Mouse (Mus musculus) MN1 (cell line): ENCODE data around the gene Hist1h4f.
"Not testable (repeated sequence)": the region's sequence is repeated elsewhere in the genome, so short reads cannot be mapped to it uniquely, and the experiment has no call there.

Source experiments
- DNase-seq: peaks from one replicate; pipeline ENCODE4 v3.0.0-alpha.2; 2016; ENCODE audit warnings: low spot score

Gene Hist1h4f

GRCm38 (mm10) chr13:23551146-23551834, at the start of gene Hist1h4f:
Gene Hist1h4f, minus strand, starts transcription at chr13:23551648.
- peak; percentile 93 for DNase-seq

DNA sequence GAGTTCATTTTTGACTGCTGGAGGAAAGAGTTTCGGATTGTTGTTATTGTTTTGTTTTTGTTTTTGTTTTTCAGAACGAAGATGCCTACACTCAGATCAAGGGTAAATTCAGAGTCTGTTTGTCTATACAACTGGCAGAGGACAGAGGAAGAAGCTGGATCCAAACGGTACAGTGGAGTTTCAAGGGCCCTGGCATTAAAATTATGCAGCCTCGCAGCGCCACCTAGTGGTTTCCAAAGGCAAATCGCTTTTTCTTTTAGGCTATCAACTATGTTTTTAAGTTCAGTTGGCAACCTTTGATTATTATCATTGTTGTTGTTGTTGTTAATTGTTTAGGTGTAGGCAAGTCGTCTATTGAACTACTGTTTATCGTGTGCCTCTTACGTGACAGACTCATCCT, 46.5 kb upstream of the Hist1h4f start:
- DNase-seq: peak; percentile 77

DNA sequence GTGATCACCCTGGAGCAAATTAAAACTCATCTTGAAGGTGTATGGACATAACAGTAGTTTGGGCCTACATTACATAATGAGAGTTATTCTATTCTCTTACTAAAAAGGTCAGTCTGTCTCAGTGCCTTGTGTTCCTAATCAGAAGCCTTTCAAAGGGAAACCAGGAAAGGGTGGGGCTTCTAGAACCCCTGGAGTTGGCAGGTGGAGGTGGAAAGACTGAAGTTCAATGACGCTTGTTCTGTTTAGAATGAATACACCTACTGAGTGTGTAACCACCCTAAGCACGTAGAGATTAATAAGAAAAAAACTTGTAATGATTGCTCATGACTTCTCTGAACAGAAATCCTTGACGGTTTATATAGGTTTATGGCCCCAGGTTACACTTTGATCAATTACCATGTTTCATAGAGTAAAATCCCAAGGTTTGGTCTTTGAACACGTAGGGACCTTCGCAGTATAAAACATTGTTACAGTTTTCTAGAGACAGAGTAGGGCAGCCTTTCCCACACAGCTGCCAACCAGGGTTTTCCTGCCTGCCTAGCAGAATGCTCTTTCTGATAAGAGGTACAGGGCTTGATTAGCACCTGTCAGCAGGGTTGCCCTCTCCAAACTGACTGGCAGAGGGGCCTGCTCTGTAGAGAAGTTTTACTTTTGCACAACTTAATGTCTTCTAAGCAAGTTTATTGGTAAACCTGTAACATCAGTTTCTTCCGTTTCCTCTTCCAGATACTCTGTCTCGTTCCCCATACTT, 44.3 kb upstream of the Hist1h4f start:
- DNase-seq: no peak

DNA sequence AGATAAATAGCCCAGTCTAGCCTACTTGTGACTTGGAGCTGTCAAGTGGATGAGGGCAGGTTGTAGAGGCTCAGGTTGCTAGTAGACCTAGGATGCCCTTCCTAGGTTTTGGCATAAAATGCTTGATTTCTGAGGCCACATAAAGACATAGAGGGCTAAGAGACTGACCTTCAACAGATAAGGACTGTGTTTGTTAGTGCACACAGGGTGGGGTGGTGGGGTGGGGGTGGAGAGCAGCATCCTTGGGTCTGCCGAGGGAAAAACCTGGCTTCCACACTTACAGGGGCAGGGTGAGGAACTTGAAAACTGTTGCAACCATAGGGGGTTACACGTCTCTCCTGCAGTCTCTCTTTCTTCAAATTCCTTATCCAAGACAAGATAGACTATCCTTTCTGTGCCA, 43.7 kb upstream of the Hist1h4f start:
- no peak for DNase-seq

GRCm38 (mm10) chr13:23593051-23593770, 41.8 kb upstream of the Hist1h4f start:
- DNase-seq: no peak

- no peak for DNase-seq
Measured at GRCm38 (mm10) chr13:23592614-23593013, 41.2 kb upstream of the Hist1h4f start.

- DNase-seq: not testable (repeated sequence)
Measured at GRCm38 (mm10) chr13:23591886-23592285, 40.4 kb upstream of the Hist1h4f start.

DNA sequence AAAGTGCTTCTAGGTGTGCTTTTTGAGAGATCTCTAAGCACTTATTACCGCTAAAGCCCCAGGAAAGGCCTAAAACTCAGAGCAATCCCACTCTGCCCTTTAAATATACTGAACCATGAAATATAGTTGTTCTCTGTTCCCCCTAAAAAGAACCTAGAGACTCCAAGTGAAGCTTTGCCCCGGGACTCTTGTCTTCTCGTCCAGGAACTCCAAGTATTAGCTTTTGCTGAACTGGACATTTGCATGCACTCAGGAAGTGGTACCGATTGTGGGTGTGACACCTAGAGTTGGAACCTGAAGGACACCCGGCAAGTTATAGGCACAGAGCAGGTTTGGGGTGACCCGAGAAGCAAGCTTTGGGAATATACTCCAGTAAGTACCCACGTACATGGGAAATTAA, 39.8 kb upstream of the Hist1h4f start:
- no peak for DNase-seq

DNA sequence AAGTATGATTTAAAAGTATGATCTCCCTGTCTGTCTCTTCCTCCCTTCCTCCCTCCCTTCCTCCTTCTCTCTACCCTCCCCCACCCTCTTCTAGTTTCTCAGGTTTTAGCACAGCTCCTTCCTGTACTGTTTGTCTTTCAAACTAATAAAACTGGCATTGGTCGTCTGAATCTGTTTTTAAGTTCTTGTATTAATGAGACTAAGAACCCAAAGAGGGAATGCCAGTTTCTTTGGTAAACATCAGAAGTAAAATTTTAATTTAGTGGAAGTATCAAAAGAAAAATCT, 35.4 kb upstream of the Hist1h4f start:
- no peak for DNase-seq

DNA sequence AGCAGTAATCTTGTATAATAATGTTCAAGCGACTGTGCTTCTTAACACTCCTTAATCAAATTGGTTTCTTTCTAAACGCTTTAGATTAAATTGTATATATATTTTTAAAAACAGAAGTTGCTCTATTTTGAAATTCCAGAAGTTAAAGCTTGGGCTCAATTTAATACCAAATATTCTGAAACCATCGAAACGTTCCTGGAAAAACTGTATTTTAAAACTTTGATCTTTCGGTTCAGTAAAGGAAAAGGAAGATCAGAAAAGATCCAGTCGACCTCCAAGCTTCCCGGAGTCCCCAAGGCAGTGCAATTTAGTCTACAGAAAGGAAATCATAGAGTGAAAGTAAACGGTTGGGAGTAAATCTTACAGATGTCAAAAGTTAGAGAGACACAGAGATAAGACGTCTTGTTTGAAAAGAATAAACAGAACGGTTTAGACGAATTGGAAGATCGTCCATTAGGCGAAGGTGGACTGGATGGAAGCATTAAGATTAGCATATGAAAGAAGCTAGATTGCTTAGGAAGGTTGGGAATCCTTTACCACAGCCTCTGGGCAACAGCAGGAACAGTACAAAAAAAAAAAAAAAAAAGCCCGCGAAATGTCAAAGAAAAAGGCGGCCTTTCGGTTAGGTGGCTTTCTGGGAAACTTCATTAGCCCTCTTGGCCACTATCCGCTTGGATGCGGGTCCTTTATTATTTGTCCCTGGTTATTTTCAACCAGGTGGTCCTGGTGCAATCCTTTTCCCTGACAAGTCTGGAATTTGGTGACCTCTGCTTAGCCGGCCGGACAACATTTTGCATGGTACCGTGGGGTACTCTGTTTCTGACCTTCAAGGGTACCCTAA, 34.9 kb upstream of the Hist1h4f start:
- DNase-seq: peak; percentile 45

DNA sequence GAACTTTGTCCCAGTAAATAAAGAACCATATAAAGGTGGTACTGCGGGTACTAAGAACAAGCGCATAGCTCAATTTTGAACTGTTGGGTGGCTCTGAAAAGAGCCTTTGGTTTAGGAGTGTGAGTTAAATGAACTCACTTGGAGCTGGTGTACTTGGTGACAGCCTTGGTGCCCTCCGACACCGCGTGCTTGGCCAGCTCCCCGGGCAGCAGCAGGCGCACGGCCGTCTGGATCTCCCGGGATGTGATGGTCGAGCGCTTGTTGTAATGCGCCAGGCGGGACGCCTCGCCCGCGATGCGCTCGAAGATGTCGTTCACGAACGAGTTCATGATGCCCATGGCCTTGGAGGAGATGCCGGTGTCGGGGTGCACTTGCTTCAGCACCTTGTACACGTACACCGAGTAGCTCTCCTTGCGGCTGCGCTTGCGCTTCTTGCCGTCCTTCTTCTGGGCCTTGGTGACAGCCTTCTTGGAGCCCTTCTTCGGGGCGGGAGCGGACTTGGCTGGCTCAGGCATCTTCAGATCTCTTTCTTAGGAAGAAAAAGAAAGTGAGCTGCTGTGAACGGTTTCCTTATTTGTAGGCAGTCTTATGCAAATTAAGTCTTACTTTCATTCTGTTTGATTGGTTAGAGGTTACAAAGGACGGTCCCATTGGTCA, 34.1 kb upstream of the Hist1h4f start:
- DNase-seq: peak; percentile 92

DNA sequence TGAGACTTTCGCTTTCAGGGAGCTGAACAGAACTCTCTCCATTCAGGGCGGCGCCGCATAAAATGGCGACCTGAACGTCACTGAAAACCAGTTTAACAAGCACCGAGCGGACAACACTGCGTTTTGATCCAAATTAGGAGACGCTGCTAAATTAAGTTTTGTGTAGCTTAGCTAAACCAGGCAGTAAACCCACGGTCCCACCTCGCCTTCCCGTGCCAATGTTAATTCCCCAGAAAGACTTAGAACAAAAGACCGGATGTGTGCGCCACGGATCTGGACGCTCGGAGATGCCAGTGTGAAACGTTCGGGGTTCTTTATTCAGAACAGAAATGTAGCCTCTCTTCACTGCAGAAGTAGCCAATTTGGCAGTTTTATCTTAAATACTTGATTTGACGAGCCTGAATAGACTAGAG, 33.6 kb upstream of the Hist1h4f start:
- DNase-seq: peak; percentile 75

DNA sequence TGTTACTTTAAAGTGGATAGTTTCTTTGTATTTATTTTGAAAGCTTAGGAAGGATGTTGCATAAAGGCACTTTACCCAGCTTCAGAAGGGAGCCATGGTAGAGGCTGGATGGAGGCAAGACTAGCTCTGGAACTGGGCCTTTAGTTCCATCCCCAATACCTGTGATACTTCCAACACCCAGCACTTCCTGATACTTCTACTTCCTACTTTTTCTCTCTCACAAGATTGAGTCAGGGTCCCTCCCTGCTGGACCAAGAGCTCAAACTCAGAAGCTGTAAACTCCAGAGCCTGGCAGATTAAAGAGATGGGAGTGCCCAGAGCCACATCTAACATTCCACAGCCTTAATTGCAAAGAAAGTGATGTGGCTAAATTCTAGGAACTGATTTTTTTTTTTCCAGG, 32.9 kb upstream of the Hist1h4f start:
- peak; percentile 27 for DNase-seq

DNA sequence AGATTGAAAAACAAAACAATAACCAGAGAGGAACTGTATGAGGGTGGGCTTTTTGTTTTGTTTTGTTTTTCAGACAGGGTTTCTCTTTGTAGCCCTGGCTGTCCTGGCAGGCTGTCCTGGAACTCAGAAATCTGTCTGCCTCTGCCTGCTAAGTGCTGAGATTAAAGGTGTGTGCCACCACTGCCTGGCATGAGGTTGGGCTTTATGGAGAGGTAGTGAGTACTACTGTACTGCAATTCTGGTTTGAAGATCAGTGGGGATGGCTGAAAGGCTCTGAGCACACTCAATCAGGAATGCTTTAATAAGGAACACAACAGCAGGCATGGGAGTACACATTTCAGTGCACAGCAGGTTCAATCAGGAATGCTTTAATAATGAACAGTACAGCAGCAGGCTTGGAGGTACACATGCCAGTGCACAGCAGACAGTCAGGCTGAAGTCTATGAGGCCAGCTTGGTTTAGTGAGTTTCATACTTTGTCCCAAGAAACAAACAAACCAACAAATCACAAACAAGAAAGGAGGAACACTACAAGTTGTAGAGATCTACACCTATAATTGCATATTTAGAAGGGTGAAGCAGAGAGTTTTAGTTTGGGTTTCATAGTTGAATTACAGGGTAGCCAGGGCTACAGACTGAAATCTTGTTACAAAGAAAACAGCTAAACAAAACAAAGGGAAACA, 32.1 kb upstream of the Hist1h4f start:
- peak; percentile 10 for DNase-seq

GRCm38 (mm10) chr13:23582219-23583056, 31.0 kb upstream of the Hist1h4f start:
- peak; percentile 27 for DNase-seq

- peak; percentile 95 for DNase-seq
Measured at GRCm38 (mm10) chr13:23581408-23582218, 30.2 kb upstream of the Hist1h4f start, which contains the start of gene Hist1h4d. Gene Hist1h4d, plus strand, starts transcription at chr13:23581598.

DNA sequence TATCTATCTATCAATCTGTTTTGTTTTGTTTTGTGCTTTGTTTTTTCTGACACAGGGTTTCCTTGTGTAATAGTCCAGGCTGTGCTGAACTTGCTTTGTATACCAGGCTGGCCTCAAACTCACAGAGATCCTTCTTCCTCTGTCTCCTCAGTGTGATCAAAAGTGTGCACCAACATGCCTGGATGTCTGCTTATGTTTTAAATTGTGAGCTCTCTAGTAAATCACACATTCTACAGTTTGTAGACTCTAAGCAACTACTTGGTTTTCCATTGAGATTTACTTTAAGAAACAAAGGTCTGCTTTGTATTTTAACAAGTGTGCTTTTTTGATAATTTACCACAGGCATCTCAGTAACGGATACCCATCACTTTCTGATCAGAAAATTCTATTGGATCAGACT, 26.4 kb upstream of the Hist1h4f start:
- DNase-seq: no peak

DNA sequence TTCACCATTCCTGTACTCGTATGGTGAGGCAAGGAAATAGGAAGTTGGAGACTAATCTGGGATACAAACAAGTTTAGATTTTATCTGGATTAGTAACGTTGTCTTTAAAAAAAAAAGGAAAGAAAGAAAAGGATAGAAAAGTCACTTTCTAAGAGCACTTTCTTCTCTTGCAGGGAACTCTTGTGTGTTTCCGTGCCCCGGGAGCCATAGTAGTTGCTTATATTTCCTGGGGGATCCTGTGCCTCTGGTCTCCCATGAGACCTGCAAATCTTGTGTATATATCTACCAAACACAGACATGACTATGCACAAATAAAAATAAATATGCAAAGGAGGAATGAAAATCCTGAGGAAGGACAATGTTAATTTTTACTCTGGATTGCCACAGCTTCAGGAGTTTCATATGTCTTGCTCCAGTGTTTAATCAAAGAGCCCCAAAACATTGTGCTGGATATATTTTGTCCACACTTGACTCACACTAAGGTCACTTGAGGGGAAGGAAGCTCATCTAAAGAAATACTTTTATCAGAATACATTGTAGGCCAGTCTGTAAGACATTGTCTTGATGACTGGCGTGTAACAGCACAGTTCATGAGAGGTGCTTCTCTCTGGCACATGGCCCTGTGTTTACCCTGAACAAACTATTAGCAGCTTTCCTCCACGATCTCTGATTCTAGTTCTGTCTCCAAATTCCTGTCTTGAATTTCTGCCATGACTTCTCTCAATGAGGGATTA, 25.6 kb upstream of the Hist1h4f start:
- DNase-seq: no peak
